Mouse (Mus musculus) inflammation-experienced regulatory T-cells, adult 6 months (primary cell): Measurements from ENCODE around the gene BC030867. TPM values are rescaled to one million over a fixed set of nuclear protein-coding genes. Genes with fewer than 3 reads are reported as not detected.

ENCODE experiments used
- ATAC-seq: one replicate; pipeline ENCODE4 v1.8.0; 2017
- polyA plus RNA-seq, 3 experiments: library from polyadenylated mRNA; unstranded; fragments of 100-300 nt; shearing (Covaris generic); gene quantifications; one replicate each; pipeline ENCODE4 v1.2.1; 2017

Gene BC030867
- 1 to 10 TPM in 2 of 3 experiments, under 1 TPM in 1; 0.95 to 7.0 (median 1.5) TPM for polyA plus RNA-seq

DNA sequence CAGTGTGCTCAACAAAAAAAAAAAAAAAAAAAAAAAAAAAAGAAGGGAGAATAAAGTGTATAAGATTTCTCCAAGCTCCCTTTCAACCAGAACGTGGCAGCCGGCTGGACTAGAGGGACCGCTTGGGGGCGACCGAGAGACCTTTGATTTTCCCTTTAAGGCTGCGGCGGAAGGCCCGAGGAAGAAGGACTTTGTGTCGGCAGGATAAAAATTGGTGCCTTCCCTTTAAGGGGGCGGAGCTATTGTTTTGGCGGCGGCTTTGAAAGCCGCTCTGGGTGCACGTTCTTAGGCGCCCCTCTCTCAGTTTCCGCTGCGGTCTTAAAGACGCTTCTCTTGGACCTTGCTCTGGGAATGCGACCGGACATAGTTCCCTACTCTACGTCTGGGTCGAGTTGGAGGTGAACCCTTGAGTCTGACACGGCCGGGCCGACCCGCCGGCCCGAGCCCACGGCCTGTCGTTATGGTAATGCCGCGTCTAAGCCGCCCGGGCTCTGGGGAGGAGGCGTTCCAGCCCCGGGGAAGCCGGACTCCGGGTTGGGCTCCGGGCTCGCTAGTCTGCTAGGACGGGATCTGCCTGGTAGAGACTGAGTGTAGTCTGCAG lies at the start of gene BC030867:
Gene BC030867 (plus strand): TSS at position 253 of the 601 bp plus-strand sequence.
- ATAC-seq, result peak; percentile 93

DNA sequence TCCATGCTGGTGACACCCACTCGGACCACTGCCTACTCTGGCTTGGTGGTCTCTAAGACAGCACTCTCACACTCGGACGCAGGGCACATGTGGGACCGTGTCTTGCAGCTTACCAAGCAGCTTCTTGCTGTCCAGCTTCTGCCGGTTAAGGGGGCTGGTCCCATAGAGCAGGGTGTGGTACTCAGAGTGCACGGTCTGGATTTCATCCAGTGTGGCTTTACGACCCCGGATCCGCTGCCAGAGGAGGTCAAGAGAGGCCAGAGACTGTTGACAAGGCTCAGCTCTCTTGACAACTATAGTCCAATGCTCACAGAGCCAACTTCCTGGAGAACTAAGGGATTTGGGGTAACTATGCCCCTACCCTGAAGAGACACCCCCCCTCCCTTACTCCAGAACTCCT lies 48.8 kb upstream of the BC030867 start:
- ATAC-seq, result no peak

DNA sequence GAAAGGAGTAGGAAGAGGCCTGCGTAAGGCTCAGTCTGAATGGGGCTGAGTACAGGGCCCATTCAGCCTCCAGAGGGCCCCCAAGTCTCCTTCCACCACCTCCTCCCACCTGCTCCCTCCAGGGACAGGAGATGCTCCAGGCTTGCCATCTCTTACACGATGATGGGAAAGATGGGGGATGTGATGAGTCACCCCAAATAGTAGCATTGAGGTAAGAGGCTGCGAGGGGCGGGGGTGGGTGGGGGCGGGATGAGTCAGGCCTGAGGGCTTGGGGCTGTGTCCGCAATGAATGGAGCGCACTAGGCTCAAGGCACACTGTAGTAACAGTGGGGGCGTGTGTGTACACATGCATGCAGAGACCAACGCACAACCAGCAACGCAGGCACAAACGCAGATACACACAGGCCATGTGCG lies 47.3 kb upstream of the BC030867 start:
- no peak for ATAC-seq

DNA sequence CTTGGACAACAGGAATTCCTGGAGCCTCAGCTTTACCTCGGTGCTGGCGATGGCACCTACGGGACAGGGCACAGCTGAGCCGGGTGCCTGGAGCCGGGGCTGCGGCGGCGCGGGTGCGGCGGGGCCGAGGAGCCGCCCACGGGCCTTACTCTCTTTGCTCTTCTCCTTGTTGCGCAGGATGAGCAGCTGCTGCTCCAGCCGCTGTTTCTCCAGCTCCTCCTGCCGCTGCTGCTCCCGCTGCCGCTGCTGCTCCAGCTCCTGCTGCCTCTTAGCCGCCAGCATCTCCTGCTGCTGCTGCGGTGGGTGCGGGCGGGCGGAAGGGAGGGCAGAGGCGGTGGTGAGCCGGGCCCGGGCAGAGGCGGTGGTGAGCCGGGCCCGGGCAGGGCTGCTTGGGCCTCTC lies 42.2 kb upstream of the BC030867 start:
- no peak for ATAC-seq

DNA sequence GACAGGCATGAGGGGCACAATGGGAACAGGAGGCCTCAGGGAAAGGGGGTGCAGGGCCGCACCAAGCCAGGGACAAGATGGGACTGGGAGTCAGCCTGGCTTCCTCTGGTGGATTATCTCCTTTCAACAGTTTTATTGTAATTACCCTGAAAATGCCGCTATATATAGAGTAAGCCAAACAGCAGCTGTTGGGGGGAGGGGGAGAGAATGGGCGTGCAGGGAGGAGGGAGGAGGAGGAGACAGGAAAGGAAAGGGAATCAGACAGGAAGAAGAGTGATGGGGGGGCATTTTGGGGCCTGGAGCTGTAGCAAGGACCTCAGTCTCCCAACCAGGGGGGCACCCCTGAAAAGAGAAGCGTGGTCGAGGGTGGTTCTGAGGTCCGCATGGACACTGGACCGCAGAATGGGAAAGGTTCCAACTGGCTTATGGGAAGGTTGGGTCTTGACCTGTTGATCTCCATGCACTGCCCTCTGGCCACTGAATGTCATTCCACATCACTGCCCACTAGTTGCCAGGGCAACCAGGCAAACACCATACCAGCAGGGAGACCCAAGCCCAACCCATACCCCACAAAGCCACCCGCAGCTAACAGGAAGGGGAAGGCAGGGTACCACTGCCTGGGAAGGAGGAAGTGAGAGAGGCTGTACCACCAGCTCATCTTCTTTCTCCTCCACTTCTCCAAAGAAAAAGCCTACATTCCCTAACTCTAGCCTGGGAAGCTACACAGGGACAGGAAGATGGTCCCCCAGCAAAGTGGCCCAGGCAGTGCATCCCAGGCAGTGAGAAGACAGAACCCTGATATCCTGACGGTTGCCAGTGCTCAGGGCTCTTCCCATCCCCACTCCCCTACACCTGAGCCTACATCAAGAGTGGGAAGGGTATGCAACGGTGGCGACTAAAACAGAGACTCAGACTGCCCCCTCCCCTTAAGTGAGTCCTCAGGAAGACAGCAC lies 40.6 kb upstream of the BC030867 start:
- no peak for ATAC-seq

DNA sequence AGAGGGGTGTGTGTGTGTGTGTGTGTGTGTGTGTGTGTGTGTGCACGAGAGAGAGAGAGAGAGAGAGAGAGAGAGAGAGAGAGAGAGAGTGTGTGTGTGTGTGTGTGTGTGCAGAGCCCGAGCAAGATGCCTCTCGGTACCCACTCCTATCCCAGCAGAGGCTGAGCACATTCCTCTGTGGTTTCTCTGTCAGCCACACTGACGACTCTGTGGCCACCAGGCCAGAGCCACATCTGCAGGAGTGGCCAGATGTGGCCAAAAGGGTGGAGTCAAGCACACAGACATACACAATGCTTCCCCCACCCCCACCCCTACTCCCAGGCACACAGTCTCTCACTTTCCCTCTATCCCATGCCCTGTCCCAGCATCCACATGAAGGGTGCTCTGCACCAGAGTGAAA lies 39.8 kb upstream of the BC030867 start:
- no peak for ATAC-seq

DNA sequence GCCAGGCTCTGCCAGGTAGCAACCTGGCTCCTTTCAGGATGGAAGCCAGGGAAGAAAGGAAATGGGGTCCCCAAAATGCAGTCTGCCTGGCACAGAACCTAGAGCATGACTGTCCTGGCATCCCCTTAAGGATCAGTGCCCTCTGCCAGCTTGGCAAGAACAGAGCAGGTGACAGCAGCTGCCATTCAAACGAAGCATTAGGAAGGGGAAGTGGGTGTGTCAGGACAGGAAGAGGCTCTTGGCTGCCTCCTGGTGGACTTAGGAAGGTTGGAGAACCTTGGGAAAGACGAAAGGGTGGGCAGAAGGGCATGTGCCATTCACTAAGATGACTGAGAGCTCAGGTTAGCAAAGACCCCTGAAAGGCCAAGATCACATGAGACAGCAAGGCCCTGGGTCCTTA lies 38.9 kb upstream of the BC030867 start:
- ATAC-seq, result no peak

DNA sequence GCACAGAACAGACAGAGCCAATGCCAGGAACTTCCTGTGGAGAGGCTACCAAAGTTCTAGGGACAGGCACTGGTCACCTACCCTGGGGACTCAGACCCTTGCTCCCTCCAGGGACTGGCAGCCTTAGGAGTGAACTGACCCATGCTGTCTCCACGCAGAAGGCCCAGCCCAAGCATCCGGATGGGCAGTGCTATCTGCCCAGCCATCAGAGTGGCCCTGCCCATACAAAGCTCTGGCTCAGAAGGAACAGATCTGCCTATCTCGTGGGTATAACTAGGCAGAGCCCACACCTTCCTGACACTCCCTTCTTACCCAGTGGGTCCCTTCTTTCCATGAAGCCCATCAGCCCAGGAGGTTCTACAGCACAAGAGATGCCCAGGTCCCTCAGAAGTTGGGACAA lies 38.5 kb upstream of the BC030867 start:
- no peak for ATAC-seq

DNA sequence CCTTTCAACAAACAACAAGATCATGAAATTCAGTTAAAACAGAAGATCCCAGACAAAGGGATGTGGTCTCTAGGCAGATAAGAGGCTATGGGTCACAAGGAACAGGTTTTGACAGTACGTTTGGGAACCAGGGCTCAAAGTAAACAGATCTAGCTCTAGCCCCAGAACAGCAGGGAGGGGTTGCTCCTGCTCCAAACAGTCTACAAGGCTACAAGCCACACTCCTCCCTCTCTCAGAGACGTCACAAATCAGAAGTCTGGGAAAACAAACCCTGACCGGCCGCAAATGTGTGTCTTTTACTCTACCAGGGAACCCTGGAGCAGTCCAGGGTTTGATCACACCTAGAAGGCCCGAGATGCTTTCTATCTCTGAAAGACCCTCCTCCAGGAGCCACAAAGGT lies 37.7 kb upstream of the BC030867 start:
- no peak for ATAC-seq

DNA sequence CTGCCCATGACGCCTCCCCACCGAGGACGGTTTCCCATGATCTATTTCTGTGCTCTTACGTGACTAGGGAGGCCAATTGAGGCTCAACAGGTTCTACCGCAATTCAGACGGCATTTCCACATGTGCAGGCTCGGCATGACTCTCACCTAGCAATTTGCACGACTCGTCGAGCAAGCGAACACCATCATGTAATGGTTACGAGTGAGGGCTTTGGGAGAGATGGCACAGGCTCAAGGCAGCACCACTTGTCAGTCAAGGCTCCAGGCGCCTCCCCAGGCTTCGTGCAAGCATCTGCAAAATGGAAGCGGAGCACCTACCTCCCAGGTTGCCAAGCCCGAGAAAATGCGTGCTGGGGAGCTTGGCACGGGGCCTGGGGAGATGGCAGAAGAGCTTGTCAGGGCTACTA lies 36.7 kb upstream of the BC030867 start:
- no peak for ATAC-seq

DNA sequence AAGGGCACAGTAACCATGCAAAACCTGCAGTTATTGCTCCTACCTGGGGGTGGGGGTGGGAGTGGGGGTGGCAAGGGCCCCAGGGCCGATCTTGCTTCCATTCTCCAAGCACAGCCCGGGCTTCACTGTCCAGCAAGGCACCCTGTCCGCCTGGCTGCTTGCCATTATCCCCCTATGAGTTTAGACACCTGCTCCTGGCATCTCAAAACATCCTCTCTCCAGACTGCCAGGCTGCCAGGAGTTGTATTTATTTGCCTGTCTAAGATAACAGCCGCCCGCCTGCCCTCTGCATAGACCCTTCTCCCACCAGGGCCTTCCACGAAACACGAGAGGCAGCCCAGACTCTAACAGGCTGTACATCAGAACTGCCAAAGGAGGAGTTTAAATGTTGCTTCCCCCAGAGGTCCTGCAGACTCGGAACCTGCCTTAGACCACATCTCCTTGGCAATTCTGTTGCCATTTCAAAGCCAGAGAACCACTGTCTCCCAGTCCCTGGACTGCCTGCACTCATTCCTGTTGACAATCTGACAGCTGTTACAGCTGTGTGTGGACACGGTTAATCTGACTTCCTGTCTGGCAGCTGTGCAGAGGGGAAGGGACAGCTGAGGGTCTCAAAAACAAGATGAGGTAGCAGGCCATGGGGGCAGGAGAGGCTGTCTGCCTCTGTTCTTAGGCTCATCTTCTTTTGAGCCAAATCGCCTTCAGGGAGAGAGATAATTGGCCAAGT lies 34.1 kb upstream of the BC030867 start:
- no peak for ATAC-seq

DNA sequence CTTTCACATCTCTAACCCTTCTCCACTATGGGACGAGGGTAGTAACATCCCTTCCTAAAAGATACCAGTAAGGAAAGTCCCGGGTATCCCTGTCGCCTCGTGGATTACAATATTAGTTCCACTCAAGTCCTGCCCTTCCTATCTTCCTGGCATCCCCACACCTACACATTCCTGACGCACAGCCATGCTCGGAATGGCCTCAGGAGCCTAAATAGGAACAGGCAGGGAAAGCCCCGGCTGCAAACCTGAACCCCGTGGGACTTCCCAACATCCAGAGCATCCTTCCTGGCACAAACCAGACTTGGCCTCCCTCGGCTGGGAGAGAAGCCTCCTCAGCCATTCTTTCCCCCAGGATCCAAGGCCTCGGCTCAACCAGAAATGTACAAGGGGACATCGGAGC lies 33.2 kb upstream of the BC030867 start:
- ATAC-seq, result no peak

DNA sequence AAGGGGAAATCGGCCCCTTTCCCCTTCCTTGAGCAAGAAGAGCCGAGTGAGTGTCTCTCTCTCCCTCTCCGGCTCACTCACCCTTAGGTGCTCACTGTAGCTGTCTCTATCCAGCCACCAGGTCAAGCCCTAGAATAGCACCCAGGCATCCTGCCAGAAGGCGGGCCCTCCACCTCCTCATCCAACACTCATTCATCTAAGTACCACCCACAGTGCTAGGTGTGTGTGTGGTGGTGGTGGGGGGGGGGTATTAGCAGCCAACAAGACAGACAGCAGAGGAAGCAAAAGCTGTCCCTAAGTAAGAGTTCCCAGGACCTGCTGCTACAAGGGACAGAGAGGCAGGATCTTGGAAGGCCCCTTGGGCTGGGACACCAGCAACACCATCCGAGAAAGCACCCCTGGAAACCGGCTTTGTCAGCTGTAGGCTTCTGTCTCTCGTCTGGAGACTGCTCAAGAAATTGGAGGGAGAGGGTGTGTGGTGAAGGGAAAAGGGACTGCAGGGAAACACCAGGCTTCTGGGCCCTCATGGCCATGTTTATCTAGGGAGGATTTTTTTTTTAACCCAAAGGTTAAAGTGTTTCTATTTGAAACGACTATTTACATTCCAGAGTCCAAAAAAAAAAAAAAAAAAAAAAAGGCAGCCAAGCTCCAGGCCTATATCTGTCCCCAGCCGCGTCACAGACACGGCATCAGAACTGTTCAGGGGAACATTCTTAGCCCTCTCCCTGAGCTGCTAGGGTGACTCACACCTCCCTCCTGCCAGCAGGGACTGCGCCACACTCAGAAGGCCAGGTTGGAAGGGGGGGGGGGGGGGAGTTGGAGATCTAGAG lies 32.4 kb upstream of the BC030867 start:
- no peak for ATAC-seq

DNA sequence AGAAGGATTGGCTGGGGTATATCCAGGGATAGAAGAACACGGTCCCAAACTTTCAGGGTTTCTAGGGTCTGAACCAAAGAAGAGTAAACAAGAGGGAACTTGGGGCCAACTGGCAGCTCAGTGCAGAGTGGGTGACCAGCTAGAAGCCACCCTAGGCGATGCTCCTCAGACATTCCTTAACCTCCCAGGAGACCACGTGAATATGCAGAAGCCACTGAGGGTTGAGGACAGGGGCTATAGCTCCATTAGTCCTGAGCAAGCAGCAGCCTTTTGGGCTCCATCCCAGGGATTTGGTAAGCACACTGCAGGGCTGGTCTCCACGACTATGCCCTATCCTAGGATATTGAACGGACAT lies 31.8 kb upstream of the BC030867 start:
- no peak for ATAC-seq

DNA sequence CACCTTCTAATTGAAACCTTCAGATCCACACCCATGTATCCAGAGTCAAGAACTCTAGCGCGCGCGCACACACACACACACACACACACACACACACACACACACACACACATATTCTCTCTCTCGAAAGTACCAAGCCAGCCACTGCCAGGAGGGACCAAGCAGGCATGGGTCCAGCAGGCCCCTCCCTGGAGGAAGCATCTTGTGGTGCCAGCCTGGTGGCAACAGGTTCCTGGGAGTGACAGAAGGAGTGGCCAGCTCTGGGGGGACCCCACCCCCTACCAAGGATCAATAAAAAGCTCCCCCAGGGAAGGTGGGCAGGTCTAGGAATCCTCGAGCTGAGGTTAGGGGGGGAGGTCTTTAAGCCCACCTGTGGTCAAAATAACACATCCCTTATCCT lies 31.3 kb upstream of the BC030867 start:
- no peak for ATAC-seq

DNA sequence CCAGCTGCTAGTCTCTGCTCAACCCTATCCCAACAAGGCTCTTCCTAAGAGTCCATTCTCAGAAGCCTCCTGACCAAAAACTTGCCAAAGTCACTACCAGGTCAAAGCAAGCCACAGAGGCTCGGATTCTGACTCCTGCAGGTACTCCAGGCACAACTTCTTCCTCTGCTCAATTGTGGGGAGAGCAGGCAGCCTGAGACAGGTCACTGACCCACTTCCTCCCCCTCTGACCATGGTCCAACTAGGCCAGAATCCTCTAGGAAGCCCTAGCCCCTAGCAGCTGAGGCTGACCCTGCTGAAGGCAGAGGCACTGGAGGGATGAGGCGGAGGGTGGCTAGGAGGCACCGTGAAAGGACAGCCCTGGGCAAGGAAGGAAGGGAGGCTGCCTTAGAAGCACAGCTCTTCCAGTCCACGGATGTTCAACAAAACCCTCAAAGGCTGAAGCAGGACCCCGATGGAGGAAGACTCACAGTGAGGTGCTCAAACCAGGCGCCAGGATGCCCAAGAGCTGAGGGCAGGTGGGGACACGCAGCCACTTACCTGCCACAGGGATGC lies 30.7 kb upstream of the BC030867 start:
- ATAC-seq, result no peak

DNA sequence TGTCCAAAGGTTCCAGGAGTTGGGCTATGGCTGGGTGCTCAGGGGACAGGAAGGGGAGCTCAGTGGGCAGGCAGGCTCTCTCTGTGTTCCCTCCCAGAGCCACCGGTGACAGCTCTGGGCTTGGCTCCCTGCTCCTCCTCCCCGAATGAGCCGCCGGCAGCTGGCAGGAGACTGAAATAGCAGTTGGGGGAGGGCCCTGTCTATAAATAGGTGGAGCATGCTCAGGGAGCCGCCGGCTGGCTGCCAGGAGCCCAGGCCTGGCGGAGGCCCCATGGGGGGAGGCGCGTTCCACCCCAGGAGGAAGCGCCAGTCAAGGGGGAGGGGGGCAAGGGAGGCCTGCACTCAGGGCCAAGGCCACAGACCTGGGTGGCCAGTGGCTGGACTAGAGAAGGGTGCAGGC lies 29.9 kb upstream of the BC030867 start:
- ATAC-seq, result peak; percentile 89

DNA sequence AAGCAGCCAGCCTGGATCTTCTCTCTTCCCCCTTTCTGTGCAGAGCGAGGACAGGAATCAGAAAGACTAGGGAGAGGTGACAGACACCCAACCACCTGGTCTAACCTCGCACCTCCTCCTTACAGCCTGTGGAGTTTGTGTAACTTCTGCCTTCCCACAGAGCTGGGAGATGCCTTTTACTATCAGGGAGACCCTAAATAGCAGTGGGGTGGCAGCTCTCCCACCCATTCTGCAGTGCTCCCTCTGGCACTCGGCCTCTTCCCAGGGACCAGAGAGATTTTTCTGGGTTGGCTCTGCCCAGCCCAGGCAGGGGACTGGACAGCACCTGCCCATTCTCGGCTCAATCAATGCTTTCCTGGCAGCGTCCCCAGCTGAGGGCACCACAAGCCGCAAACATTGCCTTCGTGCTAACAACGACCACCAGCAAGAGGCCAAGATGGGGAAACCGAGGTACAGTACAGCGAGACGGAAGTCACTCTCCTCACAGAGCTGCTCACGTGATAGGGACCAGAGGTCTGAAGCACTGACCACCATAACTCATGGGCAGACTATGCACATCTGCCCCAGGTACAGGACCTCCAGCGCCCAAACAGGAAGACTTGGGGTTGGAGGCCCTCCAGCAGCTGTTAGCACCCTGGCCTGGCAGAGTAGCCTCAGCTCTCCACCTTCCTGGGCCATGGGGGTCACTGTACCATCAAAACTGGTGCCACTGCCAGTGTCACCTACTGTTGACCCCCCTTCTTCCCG lies 29.3 kb upstream of the BC030867 start:
- ATAC-seq, result no peak

DNA sequence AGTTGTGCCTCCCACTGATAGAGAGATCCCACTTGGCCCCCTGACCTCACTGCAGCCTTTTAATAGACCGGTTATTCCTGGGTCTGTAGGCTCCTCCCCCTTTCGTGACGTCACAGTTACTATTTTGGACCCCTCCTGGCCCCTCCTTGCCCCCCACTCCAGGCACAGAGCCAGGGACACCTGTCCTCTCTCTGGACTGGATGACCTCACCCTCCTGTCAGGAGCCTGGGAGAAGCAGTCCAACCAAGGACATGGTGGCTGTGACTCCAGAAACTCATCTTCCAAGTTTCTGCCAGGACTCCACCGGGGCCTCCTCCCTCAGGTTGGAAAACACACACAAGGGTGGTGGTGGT lies 28.7 kb upstream of the BC030867 start:
- no peak for ATAC-seq

DNA sequence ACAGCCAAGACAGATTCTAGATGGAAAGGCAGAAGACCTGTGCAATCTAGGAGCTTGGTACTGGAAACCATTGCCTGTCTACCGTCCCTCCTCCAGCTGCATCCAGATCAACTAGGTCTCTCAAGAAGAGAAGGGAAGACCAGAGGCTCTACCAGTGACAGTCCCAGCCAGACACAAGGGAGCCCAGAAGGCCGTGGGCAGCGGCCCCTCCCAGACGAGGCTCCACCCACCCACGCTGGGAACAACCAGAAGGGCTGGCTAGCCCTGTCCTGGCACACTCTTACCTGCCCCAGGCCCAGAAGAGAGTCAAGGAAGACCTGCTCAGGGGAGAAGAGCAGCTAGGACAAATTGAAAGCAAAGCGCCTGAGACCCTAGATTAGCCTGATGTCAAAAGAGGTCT lies 28.2 kb upstream of the BC030867 start:
- no peak for ATAC-seq

DNA sequence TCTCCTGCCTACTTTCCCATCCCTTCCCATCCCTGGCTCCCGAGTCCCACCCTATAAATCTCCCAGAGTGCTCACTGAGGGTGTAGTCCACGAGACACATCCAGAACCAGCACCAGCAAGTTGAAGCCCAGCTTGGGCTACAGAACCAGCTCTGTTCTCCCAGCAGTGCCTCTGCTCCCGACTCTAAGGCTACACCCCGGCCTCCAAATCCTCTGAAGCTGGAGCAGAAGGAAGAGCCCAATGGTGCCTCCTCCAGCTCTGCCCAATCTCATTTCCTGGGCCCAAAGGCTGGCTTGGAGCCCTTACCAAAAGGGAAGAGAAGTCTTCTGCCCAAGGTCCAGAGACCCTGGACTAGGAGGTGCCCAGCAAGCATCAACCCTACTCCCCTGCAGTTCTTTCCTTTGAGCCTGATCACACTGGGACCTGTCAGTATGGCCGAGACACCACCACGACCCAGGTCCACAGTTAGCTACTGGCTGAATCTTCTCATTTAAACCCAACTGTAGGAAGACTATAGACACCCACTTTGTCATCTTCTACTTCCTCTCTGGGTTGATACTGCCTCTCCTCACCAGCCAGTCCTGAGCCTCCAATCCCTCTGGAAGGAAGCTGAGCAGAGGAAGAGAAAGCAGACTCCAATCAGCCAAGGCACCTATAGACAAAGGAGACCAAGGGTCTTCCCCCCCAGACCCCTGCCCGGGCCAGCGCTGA lies 27.3 kb upstream of the BC030867 start:
- no peak for ATAC-seq
